Mouse (Mus musculus): Measurements from ENCODE around the gene Dgkz.

Gene Dgkz

GRCm38 (mm10) chr2:91959544-91960410 is 15.9 kb downstream of the Dgkz start:
- DNase-seq = no peak

GRCm38 (mm10) chr2:91958701-91959457 is 16.8 kb downstream of the Dgkz start:
- DNase-seq = no peak

GRCm38 (mm10) chr2:91958049-91958448 is 17.6 kb downstream of the Dgkz start:
- DNase-seq = no peak

GRCm38 (mm10) chr2:91957096-91957495 is 18.6 kb downstream of the Dgkz start:
- DNase-seq = peak; percentile 96

GRCm38 (mm10) chr2:91955875-91956274 is 19.8 kb downstream of the Dgkz start:
- DNase-seq = no peak

GRCm38 (mm10) chr2:91955121-91955591 is 20.5 kb downstream of the Dgkz start:
- DNase-seq = no peak

- DNase-seq = no peak
Measured at GRCm38 (mm10) chr2:91953825-91954224, 21.8 kb downstream of the Dgkz start.

- no peak for DNase-seq
Measured at GRCm38 (mm10) chr2:91950275-91951085, 25.2 kb downstream of the Dgkz start.

GRCm38 (mm10) chr2:91949411-91950274 is 26.0 kb downstream of the Dgkz start:
- DNase-seq = no peak

- no peak for DNase-seq
Measured at GRCm38 (mm10) chr2:91948792-91949241, 26.8 kb downstream of the Dgkz start.

GRCm38 (mm10) chr2:91948151-91948509 is 27.5 kb downstream of the Dgkz start:
- DNase-seq = no peak

GRCm38 (mm10) chr2:91947397-91948150 is 28.1 kb downstream of the Dgkz start:
- DNase-seq = peak; percentile 82

GRCm38 (mm10) chr2:91946836-91947235 is 28.8 kb downstream of the Dgkz start:
- no peak for DNase-seq

- DNase-seq = no peak
Measured at GRCm38 (mm10) chr2:91945483-91945882, 30.2 kb downstream of the Dgkz start, which contains the start of gene Gm9821. Gm9821 (plus strand) TSS chr2:91945703.

GRCm38 (mm10) chr2:91944170-91944950 is 31.3 kb downstream of the Dgkz start:
- no peak for DNase-seq

- DNase-seq = no peak
Measured at GRCm38 (mm10) chr2:91942356-91942755, 33.3 kb downstream of the Dgkz start.

- DNase-seq = no peak
Measured at GRCm38 (mm10) chr2:91939303-91939935, 36.2 kb downstream of the Dgkz start.

GRCm38 (mm10) chr2:91936154-91936553 is 39.5 kb downstream of the Dgkz start:
- DNase-seq = no peak

GRCm38 (mm10) chr2:91934826-91935525 is 40.7 kb downstream of the Dgkz start:
- no peak for DNase-seq

Measured in layer of hippocampus, adult 9-11 months (tissue).